Mouse (Mus musculus): ENCODE results near the gene Sec22b.

- TF ChIP-seq GATA1 (IDR thresholded peaks at IDR 0.05; ENCODE audit: borderline replicate concordance, low read length) (no peak), FLI1 (IDR thresholded peaks at IDR 0.05; ENCODE audit: low read length) (no peak)
Observed at GRCm38 (mm10) chr3:97939626-97940510, 38.9 kb downstream of the Sec22b start.
